Mouse (Mus musculus) cerebellum, adult 8-10 months (tissue): ENCODE results near the gene Stambpl1.
"Not testable (repeated sequence)": the region's sequence is repeated elsewhere in the genome, so short reads cannot be mapped to it uniquely, and the experiment has no call there.

Experiments used
- DNase-seq: peaks from one replicate; pipeline ENCODE4 v3.0.0; 2022

Gene Stambpl1

DNA sequence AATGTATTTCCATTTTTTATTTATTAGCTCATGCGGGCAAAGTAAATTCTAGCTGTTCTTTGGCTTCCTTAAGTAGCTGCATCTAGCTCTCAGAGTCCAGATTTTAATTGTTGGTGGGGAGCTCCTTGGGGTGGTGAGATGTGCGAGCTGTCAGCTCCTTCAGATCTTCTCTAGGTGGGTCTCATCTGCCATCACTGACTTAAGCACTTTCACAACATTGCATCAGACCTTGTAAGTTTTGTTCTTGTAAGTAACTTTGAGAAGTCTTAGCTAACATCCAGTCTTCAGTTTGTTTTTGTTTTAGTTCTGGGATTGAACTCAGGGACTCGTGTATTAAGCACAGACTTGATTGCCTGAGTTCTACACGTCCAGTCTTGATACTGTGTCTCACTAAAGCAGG, 6.9 kb downstream of the Stambpl1 start:
- no peak for DNase-seq

- DNase-seq = no peak
Measured at GRCm38 (mm10) chr19:34199488-34199887, 7.5 kb downstream of the Stambpl1 start.

DNA sequence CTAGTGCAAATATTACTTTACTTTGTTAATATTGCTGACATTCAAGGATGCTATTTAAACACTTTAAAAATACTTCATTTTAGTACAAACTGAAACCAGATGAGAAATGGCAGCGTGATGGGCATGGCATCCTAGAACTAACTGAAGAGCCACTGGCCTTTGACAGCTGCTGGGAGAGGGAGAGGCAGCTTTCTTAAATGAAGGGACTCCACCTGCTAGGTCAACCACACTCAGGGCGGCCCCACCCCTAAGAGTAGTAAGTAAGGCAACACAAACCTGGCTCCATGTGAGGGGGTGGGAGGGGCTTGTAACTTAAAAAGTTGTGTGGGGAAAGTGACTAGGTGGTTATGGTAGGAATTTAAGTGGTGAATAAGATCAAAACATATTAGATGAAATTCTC, 10.6 kb downstream of the Stambpl1 start:
- no peak for DNase-seq

GRCm38 (mm10) chr19:34206128-34206527, 14.1 kb downstream of the Stambpl1 start:
- DNase-seq = not testable (repeated sequence)

- no peak for DNase-seq
Measured at GRCm38 (mm10) chr19:34206760-34207440, 14.9 kb downstream of the Stambpl1 start.

- DNase-seq = no peak
Measured at GRCm38 (mm10) chr19:34209031-34209430, 17.0 kb downstream of the Stambpl1 start.

DNA sequence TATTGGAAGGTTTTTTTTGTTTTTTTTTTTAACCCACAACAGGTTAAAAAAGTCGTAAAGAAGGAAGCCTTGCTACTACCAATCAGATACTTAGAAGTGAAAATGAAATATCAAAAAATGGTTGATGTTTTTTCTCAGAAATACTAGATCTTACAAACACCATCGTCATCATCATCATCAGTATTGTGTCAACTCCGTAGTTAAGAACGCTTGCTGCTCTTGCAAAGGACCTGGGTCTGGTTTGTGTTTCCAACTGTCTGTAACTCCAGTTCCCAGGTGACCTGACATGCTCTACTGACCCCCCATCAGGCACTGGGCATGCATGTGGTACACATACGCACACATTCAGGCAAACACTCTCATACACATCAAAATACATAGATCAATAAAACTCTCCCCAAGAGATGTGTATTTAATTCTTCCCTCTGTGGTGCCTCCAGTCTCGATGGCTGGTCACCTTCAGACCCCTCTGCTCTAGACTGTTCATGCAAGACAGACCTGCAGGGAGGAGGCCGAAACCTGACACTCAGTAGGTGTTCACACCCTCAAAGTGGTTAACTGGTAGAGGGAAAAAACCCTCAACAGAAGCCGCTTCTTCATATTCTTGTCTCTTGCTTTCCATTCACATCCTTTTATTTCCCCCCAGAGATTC, 18.0 kb downstream of the Stambpl1 start:
- DNase-seq = no peak

GRCm38 (mm10) chr19:34210841-34211240, 18.8 kb downstream of the Stambpl1 start:
- no peak for DNase-seq

DNA sequence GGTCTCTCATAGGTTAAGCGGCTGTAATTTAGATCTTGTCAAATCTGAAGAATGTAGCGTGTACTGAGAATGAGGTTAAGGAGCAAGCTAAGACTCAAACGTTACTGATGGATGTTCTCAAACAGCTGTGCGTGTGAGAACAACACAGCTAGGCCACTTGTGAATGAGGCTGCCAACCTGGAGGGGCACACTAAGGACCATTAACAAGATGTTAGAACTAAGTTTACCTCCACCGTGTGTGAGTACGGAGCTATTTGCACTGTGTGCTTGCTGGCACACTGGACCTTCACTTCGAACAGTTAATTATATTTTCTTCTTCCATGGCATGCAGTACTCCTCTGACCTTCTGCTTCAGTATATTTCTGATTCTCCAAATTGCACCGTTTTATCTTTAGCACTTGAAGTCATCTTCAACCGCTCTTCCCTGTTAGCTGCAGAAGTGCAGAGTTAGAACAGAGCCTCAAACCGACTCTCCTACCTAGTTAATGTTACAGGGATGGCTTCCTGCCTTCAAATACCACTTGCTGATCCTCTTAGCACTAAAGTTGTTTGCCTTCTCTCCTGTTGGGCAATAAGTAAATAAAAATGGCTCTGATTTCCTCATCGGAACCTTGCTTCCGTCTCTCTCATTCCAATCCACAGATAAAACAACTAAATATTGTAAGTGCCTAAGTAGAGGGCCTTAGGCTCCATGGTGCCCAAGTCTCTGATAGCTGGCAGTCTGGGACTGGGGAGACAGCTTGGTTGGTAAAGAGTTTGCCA, 20.6 kb downstream of the Stambpl1 start:
- no peak for DNase-seq

GRCm38 (mm10) chr19:34213251-34213645, 21.2 kb downstream of the Stambpl1 start:
- DNase-seq = no peak

DNA sequence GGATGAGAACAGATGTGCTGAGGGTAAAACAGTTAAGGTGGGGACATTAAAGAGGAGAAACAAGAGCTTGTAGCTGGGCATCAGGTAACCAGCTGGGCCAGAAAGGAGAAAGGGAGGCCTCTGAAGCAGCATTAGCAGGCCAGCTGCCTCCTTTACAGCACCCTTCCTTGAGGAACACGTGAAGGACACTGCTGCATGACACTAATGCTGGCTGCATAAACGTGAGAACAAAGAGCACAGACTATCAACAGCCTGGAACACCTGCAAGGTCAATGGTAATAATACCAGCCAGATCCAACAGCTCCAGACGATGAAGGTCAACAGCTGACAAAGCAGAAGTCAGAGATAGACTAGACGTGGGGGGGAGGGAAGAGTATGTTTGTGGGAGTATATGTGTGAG, 22.1 kb downstream of the Stambpl1 start:
- DNase-seq = no peak

GRCm38 (mm10) chr19:34216956-34217355, 24.9 kb downstream of the Stambpl1 start:
- no peak for DNase-seq

GRCm38 (mm10) chr19:34217761-34218160, 25.7 kb downstream of the Stambpl1 start:
- no peak for DNase-seq

DNA sequence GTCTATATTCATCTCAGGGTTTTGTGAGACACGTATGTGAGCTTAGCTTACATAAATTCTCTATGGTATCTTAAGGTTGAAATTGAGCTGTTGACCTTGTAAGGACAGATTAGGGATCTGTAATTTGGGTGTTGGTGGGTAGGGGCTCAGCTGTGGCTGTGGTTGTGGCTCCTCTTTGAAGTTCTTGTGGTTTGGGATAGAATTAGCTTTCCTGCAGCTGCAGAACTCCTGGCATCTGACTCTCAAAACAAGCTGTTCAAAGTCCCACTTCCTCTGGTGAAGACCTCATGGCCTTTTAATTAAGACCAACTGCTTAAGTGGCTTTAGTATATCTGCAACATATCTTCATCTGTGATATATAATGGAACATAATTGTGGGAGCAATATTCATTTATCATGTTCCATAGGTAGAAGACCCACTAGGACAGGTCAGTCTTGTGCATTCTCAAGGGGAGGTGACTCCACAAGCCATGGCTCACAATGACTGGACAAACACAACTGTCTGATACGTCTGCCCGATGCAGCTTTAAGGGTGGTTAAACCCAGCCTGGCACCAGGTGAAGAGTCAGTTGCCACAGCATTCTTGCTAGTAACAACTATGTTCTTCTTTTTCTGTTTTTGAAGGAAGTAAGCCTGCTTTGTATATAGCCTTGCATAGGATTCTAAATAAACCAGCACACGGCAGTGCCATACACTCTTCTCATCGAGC, 27.4 kb downstream of the Stambpl1 start:
- no peak for DNase-seq

- DNase-seq = no peak
Measured at GRCm38 (mm10) chr19:34220732-34221380, 28.8 kb downstream of the Stambpl1 start.

- no peak for DNase-seq
Measured at GRCm38 (mm10) chr19:34222805-34223204, 30.8 kb downstream of the Stambpl1 start.

GRCm38 (mm10) chr19:34231596-34231995, 39.6 kb downstream of the Stambpl1 start:
- DNase-seq = no peak

- no peak for DNase-seq
Measured at GRCm38 (mm10) chr19:34232326-34232725, 40.3 kb downstream of the Stambpl1 start.

DNA sequence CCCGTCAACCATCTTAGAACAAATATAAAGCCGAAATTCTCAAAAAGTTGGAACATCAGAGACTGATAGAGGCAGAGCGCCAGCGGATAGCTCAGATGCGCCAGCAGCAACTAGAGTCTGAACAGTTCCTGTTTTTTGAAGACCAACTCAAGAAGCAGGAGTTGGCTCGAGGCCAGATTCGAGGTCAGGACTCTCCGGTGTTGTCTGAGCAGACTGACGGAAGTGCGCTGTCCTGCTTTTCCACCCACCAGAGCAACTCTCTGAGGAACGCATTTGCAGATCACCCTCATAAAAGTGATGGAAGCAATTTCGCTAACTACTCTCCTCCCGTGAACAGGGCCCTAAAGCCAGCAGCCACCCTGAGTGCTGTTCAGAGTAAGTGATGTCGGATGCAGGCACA, 41.9 kb downstream of the Stambpl1 start:
- DNase-seq = no peak

- DNase-seq = no peak
Measured at GRCm38 (mm10) chr19:34236049-34236448, 44.0 kb downstream of the Stambpl1 start.

DNA sequence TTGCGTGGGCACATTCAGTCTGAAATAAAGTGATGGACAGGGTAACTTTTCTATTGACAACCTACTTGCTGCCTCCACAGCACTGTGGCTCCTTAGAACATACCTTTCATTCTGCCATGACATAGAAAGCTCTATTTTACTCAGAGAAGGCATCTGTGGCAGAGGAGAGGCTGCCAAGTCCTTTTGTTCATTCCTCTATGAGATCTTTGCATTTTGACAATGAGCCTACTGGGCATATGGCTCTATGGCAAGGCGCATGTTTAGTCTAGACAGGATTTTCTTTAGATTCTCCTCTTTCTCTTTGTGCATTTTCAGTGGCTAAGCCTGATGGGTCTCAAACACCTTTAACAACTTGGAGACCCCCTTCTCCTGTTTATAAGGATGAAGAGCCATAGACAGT, 45.7 kb downstream of the Stambpl1 start:
- no peak for DNase-seq

- no peak for DNase-seq
Measured at GRCm38 (mm10) chr19:34240273-34241039, 48.4 kb downstream of the Stambpl1 start.
